Mouse (Mus musculus) central nervous system, embryonic 18 days (tissue): ENCODE results near the gene Aldh1a1. TPM values are rescaled to one million over a fixed set of nuclear protein-coding genes. Genes with fewer than 3 reads are reported as not detected.

Experiments used
- polyA plus RNA-seq: library from polyadenylated mRNA; depleted of rRNA; stranded (reverse); fragments of >200 nt; gene quantifications from 2 replicates; pipeline ENCODE4 v1.2.3, GENCODE M21; 2012; rRNA removed

Gene Aldh1a1
- polyA plus RNA-seq = 8.7 and 10.6 TPM in 2 replicates

GRCm38 (mm10) chr19:20492491-20492890 is at the start of gene Aldh1a1:
Aldh1a1 (plus strand) TSS chr19:20492715.

Other genes with a start within 250 kb of the Aldh1a1 start
- gene Anxa1, start 101.8 kb upstream of the Aldh1a1 start, polyA plus RNA-seq = 5.5 and 49.7 TPM in 2 replicates
- gene Aldh1a7, start 234.8 kb downstream of the Aldh1a1 start, polyA plus RNA-seq = 0.95 and 1.4 TPM in 2 replicates